Comparison of ENCODE assay signal across 31 mouse cellular contexts in genomic region chr4:35359376-35359775, GRCm38 (mm10).
"Had no signal": no experiment of that assay in that cellular context is flagged by ENCODE, and none has a peak within 500 bp of the region (broad histone marks: within the 10 kb centered on the region; RNA-seq: fewer than 3 reads in every experiment).

No protein-coding gene starts in this region.

- H3K36me3 ChIP-seq: limb, embryonic 10.5 days; limb, embryonic 12.5 days; limb, embryonic 13.5 days; limb, embryonic 15.5 days; liver, embryonic 12.5 days; liver, embryonic 13.5 days; liver, embryonic 15.5 days; lung, embryonic 15.5 days; midbrain, embryonic 10.5 days; midbrain, embryonic 12.5 days; midbrain, embryonic 13.5 days; midbrain, embryonic 15.5 days; neural tube, embryonic 12.5 days; neural tube, embryonic 13.5 days had no signal

- H3K27ac ChIP-seq: limb, embryonic 10.5 days; limb, embryonic 12.5 days; limb, embryonic 13.5 days; limb, embryonic 15.5 days; liver, embryonic 12.5 days; liver, embryonic 13.5 days; liver, embryonic 14.5 days; liver, embryonic 15.5 days; lung, embryonic 15.5 days; macrophage; midbrain, embryonic 10.5 days; midbrain, embryonic 12.5 days; midbrain, embryonic 13.5 days; midbrain, embryonic 15.5 days; neural tube, embryonic 12.5 days; neural tube, embryonic 13.5 days had no signal

- H3K4me2 ChIP-seq: limb, embryonic 12.5 days; limb, embryonic 13.5 days; limb, embryonic 15.5 days; liver, embryonic 12.5 days; liver, embryonic 13.5 days; liver, embryonic 15.5 days; lung, embryonic 14.5 days; lung, embryonic 15.5 days; midbrain, embryonic 11.5 days; midbrain, embryonic 12.5 days; midbrain, embryonic 13.5 days; midbrain, embryonic 15.5 days; neural tube, embryonic 12.5 days; neural tube, embryonic 13.5 days had no signal

- H3K4me1 ChIP-seq: limb, embryonic 15.5 days; liver, embryonic 12.5 days; liver, embryonic 13.5 days; liver, embryonic 15.5 days; lung, embryonic 15.5 days; megakaryocyte, embryonic 14.5 days; midbrain, embryonic 10.5 days; midbrain, embryonic 12.5 days; midbrain, embryonic 13.5 days; midbrain, embryonic 15.5 days; neural tube, embryonic 12.5 days had no signal

- H3K4me3 ChIP-seq: limb, embryonic 10.5 days; limb, embryonic 12.5 days; limb, embryonic 13.5 days; limb, embryonic 15.5 days; liver, embryonic 12.5 days; liver, embryonic 13.5 days; liver, embryonic 15.5 days; lung, embryonic 15.5 days; megakaryocyte, embryonic 14.5 days; midbrain, embryonic 10.5 days; midbrain, embryonic 12.5 days; midbrain, embryonic 13.5 days; midbrain, embryonic 15.5 days; myocyte; neural tube, embryonic 12.5 days; neural tube, embryonic 13.5 days had no signal

- H3K9ac ChIP-seq: limb, embryonic 12.5 days; limb, embryonic 13.5 days; limb, embryonic 15.5 days; liver, embryonic 12.5 days; liver, embryonic 13.5 days; liver, embryonic 14.5 days; liver, embryonic 15.5 days; liver, postnatal 0 days; lung, embryonic 14.5 days; lung, embryonic 15.5 days; midbrain, embryonic 12.5 days; midbrain, embryonic 13.5 days; midbrain, embryonic 15.5 days; neural tube, embryonic 12.5 days; neural tube, embryonic 13.5 days had no signal

- DNase-seq: left cerebral cortex, postnatal 4 days; liver, embryonic 13.5 days; liver, postnatal 0 days; lung, adult 18-20 months; lung, adult 2 months; lung, embryonic 14.5 days; lung, postnatal 10 days; lung, postnatal 14 days; lung, postnatal 36 days; lung, postnatal 4 days; midbrain, embryonic 14.5 days had no signal

- ATAC-seq: liver, embryonic 12.5 days; liver, postnatal 0 days; lung, postnatal 0 days; midbrain, embryonic 13.5 days; midbrain, embryonic 15.5 days; midbrain, embryonic 16.5 days had no signal

- H3K27me3 ChIP-seq: limb, embryonic 12.5 days; limb, embryonic 13.5 days; limb, embryonic 15.5 days; liver, embryonic 12.5 days; liver, embryonic 13.5 days; liver, embryonic 15.5 days; lung, embryonic 15.5 days; megakaryocyte, embryonic 14.5 days; midbrain, embryonic 12.5 days; midbrain, embryonic 13.5 days; midbrain, embryonic 15.5 days; neural tube, embryonic 12.5 days; neural tube, embryonic 13.5 days had no signal

- H3K9me3 ChIP-seq: limb, embryonic 10.5 days; limb, embryonic 12.5 days; limb, embryonic 13.5 days; limb, embryonic 15.5 days; liver, embryonic 12.5 days; liver, embryonic 13.5 days; liver, embryonic 15.5 days; lung, embryonic 15.5 days; megakaryocyte, embryonic 14.5 days; midbrain, embryonic 10.5 days; midbrain, embryonic 12.5 days; midbrain, embryonic 13.5 days; midbrain, embryonic 15.5 days; neural tube, embryonic 12.5 days; neural tube, embryonic 13.5 days had no signal
